Mouse (Mus musculus): ENCODE data around the gene Zfp217. TPM values are rescaled to one million over a fixed set of nuclear protein-coding genes. Genes with fewer than 3 reads are reported as not detected.
"Not testable (repeated sequence)": the region's sequence is repeated elsewhere in the genome, so short reads cannot be mapped to it uniquely, and the experiment has no call there.

Zfp217 gene
- polyA plus RNA-seq (2021): 26.7 TPM

DNA sequence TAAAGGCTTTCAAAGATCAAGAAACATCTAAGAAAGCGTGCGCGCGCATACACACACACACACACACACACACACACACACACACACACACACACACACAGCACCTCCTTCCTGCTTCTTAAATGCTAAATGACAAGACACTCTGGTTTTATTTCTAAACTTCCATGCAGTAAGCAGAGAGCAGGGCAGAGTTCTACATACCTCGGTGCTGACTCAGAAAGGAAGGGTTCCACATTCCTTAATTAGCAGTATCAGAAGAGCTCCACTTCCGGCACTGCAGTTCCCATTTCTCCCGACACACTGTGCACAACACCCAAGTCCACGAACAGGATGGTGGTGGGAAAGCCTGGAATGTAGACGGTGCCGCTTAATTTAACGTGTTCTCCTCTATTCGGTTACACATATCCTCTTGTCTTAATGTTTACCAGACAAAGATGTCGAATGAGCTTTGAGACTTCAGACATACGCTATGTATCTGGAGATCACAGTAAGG, at the start of gene Zfp217:
TSS of gene Zfp217 (minus strand) at position 443 of the 493 bp plus-strand sequence.
- in situ Hi-C loops (cut with MboI; ENCODE audit: low pct_unique_long_range_greater_than_20kb): no loop called here
- no peaks in the 10 kb centered on the region for H3K27me3 ChIP-seq
- POLR2A ChIA-PET: interaction anchor here (0.8 to 1.2 kb wide), 2 partner anchors 17 to 27 kb away, joined by 3 to 4 read pairs; no protein-coding TSS in a partner anchor
- ATAC-seq (peak; percentile 99), DNase-seq (ENCODE audit: low read depth, low spot score) (no peak)
- CTCF ChIA-PET: interaction anchor here (1.4 to 1.8 kb wide), 3 partner anchors 8 to 44 kb away, joined by 4 to 10 read pairs (median 4); no protein-coding TSS in a partner anchor
- peak; percentile 34 for TF ChIP-seq CTCF (IDR thresholded peaks at IDR 0.05)

DNA sequence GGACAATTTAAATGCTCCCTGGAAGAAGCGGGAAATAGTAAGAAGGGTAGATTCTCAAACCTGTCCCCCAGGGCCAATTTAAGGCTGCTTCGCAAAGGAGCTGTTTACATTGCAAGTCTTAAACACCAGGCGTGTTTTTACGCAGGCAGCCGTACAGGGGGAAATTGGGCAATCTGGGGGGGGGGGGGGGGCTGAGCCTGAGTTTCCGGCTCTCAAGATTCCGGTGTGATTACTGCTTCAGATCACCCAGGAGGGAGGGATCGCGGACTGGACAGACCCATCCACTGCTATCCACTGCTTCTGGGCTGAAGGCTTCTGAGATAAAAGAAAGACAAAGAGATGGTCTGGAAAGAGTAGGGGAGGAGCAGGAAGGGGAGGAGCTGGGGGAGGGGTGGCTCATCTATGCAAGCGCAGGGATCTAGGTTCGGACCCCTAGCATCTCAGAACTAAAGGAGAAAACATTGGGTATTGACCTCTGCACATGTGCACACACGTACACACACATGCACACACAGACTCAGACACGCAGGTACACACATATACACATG, 47.7 kb upstream of the Zfp217 start:
- CTCF ChIA-PET: no interaction called here
- ATAC-seq: no peak
- in situ Hi-C loops (cut with MboI; ENCODE audit: low pct_unique_long_range_greater_than_20kb): no loop called here

DNA sequence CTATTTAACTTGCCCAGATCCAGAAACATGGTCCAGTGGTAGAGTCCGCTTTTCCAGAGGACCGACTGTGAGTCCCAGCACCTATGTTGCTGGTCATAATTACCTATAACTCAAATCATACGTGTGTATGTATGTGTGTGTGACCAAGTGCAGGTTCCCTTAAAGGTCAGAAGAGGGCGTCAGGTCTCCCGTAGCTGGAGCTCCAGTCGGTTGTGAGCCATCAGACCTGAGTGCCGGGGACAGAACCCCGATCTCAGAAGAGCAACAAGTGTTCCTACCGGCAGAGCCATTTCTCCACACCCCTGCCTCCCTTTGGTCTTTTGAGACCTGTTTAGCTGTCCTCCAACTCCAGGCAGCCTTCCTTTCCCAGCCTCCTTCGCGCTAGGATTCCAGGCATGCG, 46.9 kb upstream of the Zfp217 start:
- in situ Hi-C loops (cut with MboI; ENCODE audit: low pct_unique_long_range_greater_than_20kb): no loop called here
- POLR2A ChIA-PET: no interaction called here
- DNase-seq (ENCODE audit: low read depth, low spot score) (no peak), ATAC-seq (no peak)
- CTCF ChIA-PET: no interaction called here
- H3K27me3 ChIP-seq: no peaks in the 10 kb centered on the region
- no peak for TF ChIP-seq CTCF (IDR thresholded peaks at IDR 0.05)

More for the DNA sequence above, 47.7 kb upstream of the Zfp217 start:
- DNase-seq (ENCODE audit: low read depth, low spot score): no peak
- POLR2A ChIA-PET: no interaction called here
- TF ChIP-seq CTCF (IDR thresholded peaks at IDR 0.05): no peak
- no peaks in the 10 kb centered on the region for H3K27me3 ChIP-seq

DNA sequence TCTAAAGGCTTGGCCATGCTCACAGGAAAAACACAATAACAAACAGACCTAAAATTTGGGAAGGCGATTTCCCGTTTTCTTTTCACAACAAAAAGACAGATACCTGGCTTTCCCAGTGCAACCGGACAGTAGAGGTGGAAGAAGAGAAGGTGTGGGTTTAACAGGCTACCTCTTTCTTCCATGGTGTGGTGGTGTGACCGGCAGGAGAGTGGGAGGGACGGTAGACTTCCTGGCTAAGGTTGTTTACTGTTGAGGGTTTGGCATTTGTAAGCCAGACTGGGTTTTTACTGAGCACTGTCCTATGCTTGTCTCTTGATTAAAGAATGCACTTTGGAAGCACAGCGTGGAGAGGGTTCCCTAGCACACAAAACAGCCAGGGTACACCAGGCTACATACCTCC, 45.9 kb upstream of the Zfp217 start:
- ATAC-seq: no peak
- in situ Hi-C loops (cut with MboI; ENCODE audit: low pct_unique_long_range_greater_than_20kb): no loop called here
- no peaks in the 10 kb centered on the region for H3K27me3 ChIP-seq
- CTCF ChIA-PET: no interaction called here
- DNase-seq (ENCODE audit: low read depth, low spot score): no peak
- no peak for TF ChIP-seq CTCF (IDR thresholded peaks at IDR 0.05)
- POLR2A ChIA-PET: no interaction called here

DNA sequence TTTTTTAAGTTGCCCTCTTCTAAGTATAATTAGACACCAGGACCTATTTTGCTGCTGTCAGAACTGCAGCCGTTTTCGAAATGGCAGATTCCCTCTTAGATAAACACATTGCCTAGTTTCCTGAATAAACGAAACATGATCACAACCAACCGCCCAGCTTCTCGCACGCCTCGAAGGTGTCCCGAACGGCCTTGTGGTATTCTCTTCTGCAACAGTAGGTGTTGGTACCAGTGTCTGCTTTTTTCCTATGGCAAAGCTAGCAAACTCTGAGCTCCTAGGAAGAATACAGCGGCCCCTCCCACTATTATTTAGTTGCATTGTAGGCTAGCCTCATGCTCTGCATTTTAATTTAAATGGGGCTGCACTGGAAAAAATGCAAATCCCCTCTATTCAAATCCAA, 45.3 kb upstream of the Zfp217 start:
- no peak for DNase-seq (ENCODE audit: low read depth, low spot score)
- ATAC-seq: no peak
- H3K27me3 ChIP-seq: no peaks in the 10 kb centered on the region
- POLR2A ChIA-PET: no interaction called here
- TF ChIP-seq CTCF (IDR thresholded peaks at IDR 0.05): no peak
- CTCF ChIA-PET: no interaction called here
- in situ Hi-C loops (cut with MboI; ENCODE audit: low pct_unique_long_range_greater_than_20kb): no loop called here

DNA sequence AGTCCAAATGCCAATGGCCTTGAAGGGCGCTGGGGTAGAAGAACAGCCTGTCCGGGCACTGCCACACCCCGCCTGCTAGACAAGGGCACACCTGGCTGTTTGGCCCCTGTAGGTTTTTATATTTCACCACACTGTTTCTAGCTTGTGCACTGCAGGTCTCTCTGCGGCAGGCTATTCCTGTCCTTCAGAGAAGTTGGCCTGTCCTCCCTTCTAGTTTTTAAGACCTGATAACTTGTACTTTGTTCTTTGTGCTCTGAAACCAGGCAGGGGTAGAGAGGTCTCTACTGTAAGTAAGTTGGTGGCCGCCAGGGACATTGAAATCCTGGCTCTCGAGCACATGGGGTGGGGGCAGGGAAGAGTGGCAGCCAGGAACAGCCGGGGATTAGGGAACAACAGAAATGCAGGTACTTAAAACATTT, 44.8 kb upstream of the Zfp217 start:
- ChIA-PET POLR2A (no interaction called here), CTCF (interaction anchor here (0.7 to 1.2 kb wide), 2 partner anchors 9 to 23 kb away, joined by 3 to 6 read pairs; no protein-coding TSS in a partner anchor)
- no peak for TF ChIP-seq CTCF (IDR thresholded peaks at IDR 0.05)
- no peaks in the 10 kb centered on the region for H3K27me3 ChIP-seq
- no peak for ATAC-seq
- no peak for DNase-seq (ENCODE audit: low read depth, low spot score)
- in situ Hi-C loops (cut with MboI; ENCODE audit: low pct_unique_long_range_greater_than_20kb): no loop called here

DNA sequence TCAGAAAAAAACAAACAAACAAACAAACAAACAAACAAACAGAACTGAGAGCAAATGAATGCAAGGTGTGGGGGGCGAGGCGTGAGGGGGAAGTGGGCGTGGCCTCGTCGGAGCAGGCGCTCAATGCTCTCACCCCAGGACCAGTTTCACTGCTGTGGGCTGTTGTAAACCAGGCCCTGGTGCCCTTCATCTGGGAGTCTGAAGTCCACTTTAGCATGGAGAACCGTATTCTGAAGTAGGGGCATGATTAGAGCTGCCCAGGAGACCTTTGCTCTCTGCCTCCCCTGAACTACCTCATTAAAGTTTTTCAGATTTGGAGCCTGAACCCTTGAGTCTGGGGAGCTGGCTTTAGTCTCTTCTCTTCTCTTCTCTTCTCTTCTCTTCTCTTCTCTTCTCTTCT, 40.8 kb upstream of the Zfp217 start:
- in situ Hi-C loops (cut with MboI; ENCODE audit: low pct_unique_long_range_greater_than_20kb): no loop called here
- POLR2A ChIA-PET: no interaction called here
- H3K27me3 ChIP-seq: no peaks in the 10 kb centered on the region
- no peak for ATAC-seq
- CTCF ChIA-PET: interaction anchor here (0.9 kb wide), 1 partner anchor 11 kb away, joined by 3 read pairs; no protein-coding TSS in a partner anchor
- TF ChIP-seq CTCF (IDR thresholded peaks at IDR 0.05): no peak
- DNase-seq (ENCODE audit: low read depth, low spot score): no peak

DNA sequence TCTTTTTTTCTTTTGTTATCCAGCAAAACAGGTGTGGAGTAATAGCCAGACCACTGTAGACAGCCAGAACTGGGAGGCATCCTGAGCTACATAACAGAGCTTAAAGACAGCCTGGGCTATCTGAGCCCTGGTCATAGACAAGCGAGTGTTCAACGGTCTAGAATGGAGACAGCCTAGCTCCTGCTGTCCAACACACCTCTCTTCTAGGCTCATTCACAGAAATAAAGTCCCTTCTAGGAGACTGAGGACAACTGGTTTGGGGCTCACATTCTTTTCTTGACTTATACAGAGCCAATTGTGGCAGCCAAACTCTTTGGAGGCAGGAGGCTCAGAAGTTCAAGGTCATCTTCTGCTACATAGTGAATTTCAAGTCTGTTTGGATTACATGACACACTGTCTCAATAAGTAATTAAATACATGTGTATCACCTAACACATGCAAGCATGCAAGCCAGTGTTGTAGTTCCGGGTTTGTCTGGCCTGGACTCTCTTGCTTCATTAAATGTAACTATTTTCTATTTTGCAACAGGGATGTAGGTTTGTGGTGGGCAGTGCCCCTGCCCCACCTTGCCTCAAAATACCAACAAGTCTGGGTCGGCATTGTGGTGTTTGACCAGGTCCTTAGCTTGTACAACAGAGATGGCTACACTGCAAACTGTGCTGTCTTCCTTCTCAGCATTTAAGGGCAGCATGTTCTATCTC, 37.4 kb upstream of the Zfp217 start:
- ChIA-PET CTCF (no interaction called here), POLR2A (no interaction called here)
- in situ Hi-C loops (cut with MboI; ENCODE audit: low pct_unique_long_range_greater_than_20kb): no loop called here
- H3K27me3 ChIP-seq: no peaks in the 10 kb centered on the region
- TF ChIP-seq CTCF (IDR thresholded peaks at IDR 0.05): no peak
- DNase-seq (ENCODE audit: low read depth, low spot score) (no peak), ATAC-seq (no peak)

DNA sequence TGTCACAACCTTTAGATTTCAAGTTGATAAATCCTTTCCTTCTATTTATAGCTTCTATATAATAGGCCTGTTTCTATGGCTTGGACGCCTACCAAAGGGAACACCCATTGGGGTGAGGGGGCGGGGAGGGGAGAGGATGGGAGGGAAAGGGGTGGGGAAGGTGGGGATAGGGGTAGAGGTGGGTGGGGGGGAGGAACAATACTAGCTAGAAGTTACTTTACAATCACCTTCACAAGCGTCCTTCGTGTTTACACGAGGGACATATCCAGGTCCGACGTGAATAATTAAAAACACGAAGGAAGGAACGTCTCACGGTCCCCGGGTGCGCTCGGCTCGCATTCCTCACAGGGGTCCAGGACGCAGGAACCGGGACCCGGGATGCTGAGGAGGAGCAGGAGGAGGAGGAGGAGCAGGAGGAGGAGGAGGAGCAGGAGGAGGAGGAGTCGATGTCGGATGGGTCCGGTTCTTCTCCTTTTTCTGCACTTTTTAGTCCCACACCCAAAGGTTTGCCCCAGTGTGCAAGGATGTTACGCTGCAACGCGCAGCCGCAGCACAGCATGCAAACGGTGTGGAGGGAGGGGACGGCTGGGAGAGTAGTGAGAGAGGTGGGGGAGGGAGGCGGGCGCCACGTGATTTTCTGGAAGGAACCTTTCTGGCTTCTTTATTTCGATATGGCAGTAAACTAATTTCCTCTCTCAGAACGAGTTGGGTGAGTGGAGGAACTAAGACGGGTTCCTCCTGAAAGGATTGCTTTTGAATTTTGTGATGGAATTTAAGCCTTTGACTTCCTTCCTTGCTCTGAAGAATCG, 36.5 kb upstream of the Zfp217 start:
- no peak for DNase-seq (ENCODE audit: low read depth, low spot score)
- ATAC-seq: no peak
- H3K27me3 ChIP-seq: no peaks in the 10 kb centered on the region
- POLR2A ChIA-PET: no interaction called here
- TF ChIP-seq CTCF (IDR thresholded peaks at IDR 0.05): no peak
- in situ Hi-C loops (cut with MboI; ENCODE audit: low pct_unique_long_range_greater_than_20kb): no loop called here
- CTCF ChIA-PET: interaction anchor here (0.7 to 1.4 kb wide), 2 partner anchors 8 to 10 kb away, joined by 3 to 6 read pairs; no protein-coding TSS in a partner anchor

DNA sequence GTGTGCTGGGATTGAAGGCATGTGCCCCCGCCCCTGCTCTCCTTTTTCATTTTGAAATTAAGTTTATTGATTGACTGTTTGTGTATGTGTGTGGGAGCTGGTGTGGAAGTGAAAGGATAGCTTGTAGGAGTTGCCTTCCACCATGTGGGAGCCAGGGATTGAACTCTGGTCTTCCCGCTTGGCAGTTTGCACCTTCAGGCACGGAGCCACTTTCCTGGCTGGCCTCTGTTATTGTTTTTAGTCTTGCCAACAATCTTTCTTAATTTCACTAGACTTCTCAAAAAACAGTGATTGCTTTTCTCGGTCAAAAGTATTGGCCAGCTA, 35.9 kb upstream of the Zfp217 start:
- in situ Hi-C loops (cut with MboI; ENCODE audit: low pct_unique_long_range_greater_than_20kb): no loop called here
- POLR2A ChIA-PET: no interaction called here
- CTCF ChIA-PET: interaction anchor here (0.7 to 1.4 kb wide), 2 partner anchors 8 to 10 kb away, joined by 3 to 6 read pairs; no protein-coding TSS in a partner anchor
- DNase-seq (ENCODE audit: low read depth, low spot score): no peak
- no peak for TF ChIP-seq CTCF (IDR thresholded peaks at IDR 0.05)
- no peaks in the 10 kb centered on the region for H3K27me3 ChIP-seq
- ATAC-seq: no peak

DNA sequence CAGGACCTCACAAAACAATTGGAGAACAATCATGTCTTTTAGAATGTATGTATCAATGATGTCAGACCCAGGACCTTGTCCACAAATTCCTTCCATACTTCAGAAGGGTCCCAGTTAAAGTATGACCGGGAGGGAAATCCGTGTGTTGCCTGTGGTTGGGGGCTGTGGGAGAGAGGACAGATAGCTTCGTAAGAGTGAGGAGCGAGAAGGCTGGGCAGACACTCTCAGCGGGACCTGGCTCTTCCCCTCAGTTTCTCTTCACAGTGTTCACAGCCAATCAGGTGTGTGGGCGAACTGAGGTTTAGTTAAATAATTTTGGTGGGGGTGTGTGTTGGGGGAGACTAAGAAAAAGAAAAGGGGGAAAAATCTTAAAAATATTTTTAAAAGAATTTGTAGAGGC, 34.0 kb upstream of the Zfp217 start:
- ChIA-PET CTCF (no interaction called here), POLR2A (no interaction called here)
- no peak for DNase-seq (ENCODE audit: low read depth, low spot score)
- in situ Hi-C loops (cut with MboI; ENCODE audit: low pct_unique_long_range_greater_than_20kb): no loop called here
- no peak for ATAC-seq
- TF ChIP-seq CTCF (IDR thresholded peaks at IDR 0.05): no peak
- no peaks in the 10 kb centered on the region for H3K27me3 ChIP-seq

DNA sequence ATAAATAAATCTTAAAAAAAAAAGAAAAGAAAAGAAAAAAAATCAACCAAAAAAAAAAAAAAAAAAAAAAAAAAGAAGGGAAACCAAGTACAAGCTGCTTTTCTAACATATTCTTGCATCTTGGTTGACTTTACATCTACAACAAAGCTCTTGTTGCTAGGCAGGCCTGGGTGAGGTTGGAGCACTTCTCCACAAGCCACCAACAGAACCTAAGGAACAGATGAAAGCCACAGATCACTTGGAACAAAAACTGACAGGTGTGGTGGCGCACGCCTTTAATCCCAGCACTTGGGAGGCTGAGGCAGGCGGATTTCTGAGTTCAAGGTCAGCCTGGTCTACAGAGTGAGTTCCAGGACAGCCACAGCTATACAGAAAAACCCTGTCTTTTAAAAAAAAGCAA, 32.9 kb upstream of the Zfp217 start:
- ATAC-seq; POLR2A ChIA-PET; DNase-seq (ENCODE audit: low read depth, low spot score); H3K27me3 ChIP-seq; in situ Hi-C loops (cut with MboI; ENCODE audit: low pct_unique_long_range_greater_than_20kb): not testable (repeated sequence)
- CTCF ChIA-PET: interaction anchor here (1.0 kb wide), 1 partner anchor 13 kb away, joined by 4 read pairs; no protein-coding TSS in a partner anchor

All from Patski (cell line).